Mouse (Mus musculus) spleen, adult 12 weeks (tissue): ENCODE data around the gene Rarb.

Source experiments
- DNase-seq: peaks from one replicate; pipeline ENCODE4 v3.0.0; 2022; ENCODE audit warnings: low spot score

The Rarb gene

DNA sequence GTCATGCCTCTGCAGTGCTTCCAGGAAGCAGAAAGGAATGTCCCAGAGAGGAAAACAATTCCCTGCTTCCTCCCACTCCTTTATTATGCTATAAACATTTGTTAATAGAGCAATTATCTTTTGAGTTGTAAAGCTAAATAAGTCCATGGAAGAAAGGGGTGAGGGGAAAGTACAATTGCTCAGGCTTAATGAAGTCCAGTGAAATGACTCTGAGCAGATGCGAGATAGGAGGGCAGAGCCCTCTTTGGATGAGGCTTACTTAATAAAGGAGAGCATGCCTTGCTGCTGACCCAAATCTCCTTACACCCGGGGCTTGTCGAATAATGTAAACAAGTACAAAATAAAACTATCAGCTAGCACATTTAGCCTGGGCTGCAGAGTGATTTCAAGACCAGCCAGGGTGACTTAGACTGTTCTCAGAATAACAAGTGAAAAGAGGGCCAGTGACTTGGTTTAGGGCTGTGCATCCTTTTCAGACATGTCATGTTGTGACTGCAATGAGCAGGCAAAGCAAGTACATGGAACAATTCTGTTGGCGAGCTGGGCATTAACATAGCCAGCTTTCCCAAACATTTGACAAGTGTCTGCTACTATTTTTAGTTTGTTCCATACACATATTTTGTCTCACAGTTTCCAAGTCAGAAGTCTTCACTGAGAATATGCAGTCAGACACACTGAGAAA lies 83.5 kb downstream of the Rarb start:
- no peak for DNase-seq

- DNase-seq: no peak
Measured at GRCm38 (mm10) chr14:16733595-16734298, 85.2 kb downstream of the Rarb start.

- no peak for DNase-seq
Measured at GRCm38 (mm10) chr14:16732054-16732453, 86.9 kb downstream of the Rarb start.

GRCm38 (mm10) chr14:16728175-16728838 lies 90.6 kb downstream of the Rarb start:
- no peak for DNase-seq

GRCm38 (mm10) chr14:16723991-16724390 lies 95.0 kb downstream of the Rarb start:
- DNase-seq: no peak

DNA sequence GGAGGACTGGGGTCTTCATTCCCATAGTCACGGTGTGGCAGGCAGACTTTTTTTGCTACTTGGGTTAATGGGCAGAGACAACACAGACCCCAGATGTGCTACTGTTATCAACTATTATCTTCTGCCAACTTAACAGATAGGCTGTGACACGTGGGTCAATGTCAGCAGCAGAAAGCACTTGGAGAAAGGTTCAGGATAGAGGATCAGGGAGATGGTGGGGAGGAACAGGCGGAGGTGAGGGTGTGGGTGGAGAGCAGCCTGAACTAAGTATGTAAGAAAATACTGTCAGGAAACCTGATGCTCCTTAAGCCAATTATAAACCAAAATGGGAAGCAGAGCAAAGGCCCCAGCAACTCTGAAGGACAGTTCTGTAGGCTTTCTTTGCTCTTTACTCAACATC lies 101.1 kb downstream of the Rarb start:
- DNase-seq: no peak

DNA sequence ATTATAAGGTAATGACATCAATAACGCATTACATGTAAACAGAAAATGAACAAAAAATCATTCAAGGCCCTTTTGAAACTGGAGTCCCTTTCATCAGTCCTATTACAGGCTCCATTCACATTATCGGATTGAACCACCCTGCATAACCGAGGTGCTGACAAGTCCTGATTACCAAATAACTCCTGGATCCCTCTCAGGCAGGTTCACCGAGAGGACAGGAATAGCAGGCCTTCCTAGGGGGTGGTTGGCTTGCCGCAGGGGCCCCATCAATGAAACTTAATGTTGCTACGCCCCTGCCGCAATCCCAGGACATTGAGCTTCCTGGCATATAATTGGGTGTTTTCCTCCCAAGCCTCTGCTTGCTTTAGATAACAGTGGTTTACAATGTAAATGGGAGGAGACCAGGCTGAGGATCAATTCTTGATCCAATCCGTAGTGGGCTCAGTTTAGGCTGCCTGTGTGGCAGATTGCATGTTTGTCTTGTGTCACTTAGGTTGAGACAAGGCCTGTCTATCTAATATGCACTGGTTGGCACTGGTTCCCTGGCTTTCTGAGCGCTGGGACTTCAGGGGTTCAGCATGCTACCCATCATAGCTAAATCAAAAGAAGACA lies 104.5 kb downstream of the Rarb start:
- DNase-seq: no peak

DNA sequence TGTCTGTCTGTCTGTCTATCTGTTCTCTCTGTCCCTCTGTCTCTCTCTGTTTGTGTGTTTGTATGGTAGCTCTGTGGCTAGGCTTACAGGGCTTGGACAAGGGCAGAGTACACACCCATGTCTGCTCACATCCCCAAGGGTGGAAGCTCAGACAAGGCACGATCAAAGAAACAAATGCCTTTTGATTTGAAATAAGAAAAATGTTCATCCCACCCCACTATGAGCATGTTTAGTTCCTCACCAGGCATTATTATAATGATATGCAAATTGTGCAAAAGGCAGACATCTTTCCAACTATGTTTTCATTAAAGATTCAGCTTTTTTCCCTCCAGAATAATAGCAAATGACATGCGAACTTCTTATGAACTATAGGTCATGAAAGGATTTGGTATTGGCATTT lies 105.2 kb downstream of the Rarb start:
- no peak for DNase-seq

- DNase-seq: no peak
Measured at GRCm38 (mm10) chr14:16699228-16699627, 119.7 kb downstream of the Rarb start.

DNA sequence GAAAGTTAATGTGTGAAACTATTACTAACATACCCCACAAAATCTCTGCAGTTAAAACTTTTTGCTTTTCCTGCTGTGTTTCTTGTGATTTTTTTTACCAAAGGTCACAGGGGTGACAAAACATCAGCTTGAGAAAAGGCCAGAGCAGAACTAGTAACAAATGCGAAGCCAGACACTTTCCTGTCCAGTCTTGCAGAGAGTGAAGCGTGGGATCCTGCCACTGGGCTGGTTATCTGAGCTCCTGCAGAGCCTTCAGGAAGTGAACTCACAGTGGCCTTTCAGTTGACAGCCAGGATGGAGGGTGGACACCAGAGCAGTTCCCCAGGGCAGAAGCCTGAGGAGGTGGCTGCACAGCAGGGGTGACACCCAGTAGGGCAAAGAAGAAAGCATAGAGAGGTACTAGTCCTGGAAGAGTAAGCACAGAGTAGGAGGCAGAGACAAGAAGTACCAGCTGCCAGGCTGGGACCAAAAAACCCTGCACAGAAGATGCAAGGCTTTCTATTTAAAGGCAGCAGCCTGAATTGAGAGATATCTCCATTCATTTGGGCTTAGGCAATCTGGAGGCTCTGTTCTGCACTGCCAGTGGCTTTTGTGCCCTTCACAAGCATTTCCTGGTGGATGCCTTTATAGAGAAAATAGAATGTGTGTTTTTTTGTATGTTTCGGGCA lies 123.4 kb downstream of the Rarb start:
- DNase-seq: no peak

GRCm38 (mm10) chr14:16678335-16678734 lies 140.6 kb downstream of the Rarb start:
- no peak for DNase-seq

DNA sequence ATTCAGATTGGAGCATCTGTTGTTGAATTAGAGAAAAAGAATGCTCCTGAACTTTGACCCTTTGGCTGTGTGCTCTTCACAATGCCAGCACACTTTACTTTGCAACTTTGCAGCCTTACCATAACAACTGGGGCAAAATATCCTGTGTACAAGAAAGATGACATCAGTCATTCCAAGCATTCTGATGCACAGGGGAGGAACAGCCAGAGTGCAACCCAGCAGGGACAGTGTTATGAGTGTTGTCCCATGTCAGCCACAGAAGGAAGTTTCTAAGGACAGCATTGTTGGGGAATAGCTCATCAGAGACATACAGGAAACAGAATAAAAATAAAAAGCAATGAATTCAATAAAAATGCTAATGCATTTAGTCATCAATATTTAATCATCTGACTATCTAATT lies 141.9 kb downstream of the Rarb start:
- DNase-seq: no peak

- no peak for DNase-seq
Measured at GRCm38 (mm10) chr14:16670571-16670970, 148.4 kb downstream of the Rarb start.

DNA sequence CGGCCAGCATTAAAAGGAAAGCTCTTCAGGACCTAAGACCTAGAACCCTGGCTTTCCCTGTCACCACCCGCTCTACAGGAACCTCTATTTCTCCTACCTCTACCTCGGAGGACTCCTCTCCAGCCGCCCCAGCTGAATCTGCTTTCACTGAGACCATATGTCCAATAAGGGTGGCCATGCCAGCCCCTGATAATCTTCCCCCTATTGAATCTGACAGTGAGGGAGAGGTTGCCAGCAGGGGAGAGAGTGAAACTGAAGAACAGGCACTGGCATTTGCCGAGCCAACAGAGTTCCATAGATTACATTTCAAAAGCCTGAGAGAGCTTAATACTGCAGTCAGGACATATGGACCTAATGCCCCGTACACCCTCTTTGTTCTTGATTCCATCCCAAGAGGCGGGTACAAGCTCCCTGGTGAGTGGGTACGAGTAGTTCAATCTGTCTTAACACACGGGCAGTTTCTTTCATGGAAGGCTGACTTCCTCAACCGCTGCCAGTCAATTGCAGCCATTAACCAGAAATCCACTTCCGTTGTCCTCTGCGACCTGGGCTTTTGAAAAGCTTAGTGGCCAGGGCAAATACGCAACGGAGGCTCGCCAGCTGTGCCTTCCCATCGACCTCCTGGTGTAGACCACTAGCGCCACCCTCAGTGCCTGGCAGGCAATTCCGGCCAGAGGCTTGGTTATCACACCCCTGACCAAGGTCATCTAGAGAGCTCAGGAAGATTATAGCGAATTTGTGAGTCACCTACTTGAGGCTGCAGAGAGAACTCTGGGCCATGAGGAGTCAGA lies 179.6 kb downstream of the Rarb start:
- DNase-seq: no peak

- DNase-seq: no peak
Measured at GRCm38 (mm10) chr14:16613975-16614374, 205.0 kb downstream of the Rarb start.

GRCm38 (mm10) chr14:16605480-16605879 lies 213.5 kb downstream of the Rarb start:
- no peak for DNase-seq

GRCm38 (mm10) chr14:16604469-16605064 lies 214.4 kb downstream of the Rarb start:
- DNase-seq: no peak

DNA sequence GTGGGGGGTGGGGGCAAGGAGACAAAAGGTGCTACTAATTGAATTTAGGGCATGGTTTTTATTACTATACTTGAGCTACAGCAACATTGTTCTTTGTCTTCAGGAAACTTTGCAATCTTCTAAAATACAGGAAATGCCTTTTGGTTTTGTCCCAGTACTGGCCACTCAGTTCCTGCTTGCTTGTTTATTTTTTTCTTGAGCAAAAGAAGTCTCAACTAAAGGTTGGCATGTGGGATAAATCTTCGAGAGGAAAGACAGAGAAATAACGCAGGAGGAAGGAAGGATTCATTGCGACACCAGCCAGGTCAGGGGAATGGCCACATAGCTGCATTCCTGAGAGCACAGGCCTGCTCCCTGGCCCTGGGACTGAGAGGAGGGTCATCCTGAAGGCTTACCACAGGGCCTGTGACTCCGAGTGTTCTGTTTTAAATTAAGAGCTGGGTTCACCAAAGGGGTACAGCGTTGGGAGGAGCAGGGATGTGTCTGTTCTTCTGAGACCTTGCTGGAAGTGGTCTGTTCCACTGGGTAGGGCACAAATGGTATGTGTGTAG lies 215.8 kb downstream of the Rarb start:
- DNase-seq: no peak

GRCm38 (mm10) chr14:16599224-16599623 lies 219.7 kb downstream of the Rarb start:
- no peak for DNase-seq

DNA sequence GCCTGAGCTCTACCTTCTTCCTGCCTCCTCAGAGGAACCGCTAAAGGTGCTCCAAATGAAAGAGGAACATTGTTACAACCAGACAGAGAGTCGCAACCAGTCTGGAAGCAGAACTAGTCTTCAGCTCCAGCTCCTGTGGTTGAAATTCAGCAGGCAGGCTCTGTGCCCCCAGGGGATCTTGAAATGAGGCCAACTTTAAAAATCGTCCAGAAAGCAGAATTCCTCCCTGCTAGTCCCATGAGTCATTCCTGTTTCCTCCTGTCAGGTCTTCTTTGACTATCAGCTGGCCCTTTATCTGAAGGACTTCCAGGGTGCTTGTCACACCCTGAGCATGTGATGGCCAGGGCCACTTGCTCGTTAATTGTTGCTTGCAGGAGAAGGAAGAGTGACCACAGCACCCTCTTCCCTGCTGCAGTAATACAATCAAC lies 220.9 kb downstream of the Rarb start:
- no peak for DNase-seq

GRCm38 (mm10) chr14:16589139-16589538 lies 229.8 kb downstream of the Rarb start:
- no peak for DNase-seq
